Mouse (Mus musculus) left cerebral cortex, postnatal 25 days (tissue): ENCODE data around the gene Prmt8. TPM values are rescaled to one million over a fixed set of nuclear protein-coding genes. Genes with fewer than 3 reads are reported as not detected.
A peak's percentile ranks its signal among the peaks of the same experiment; 100 is the strongest.

ENCODE experiments used
- DNase-seq, 2 experiments: peaks; one replicate each; pipeline ENCODE4 v3.0.0; 2022; ENCODE audit warnings: low spot score in 2 of 2, mixed read lengths in 1 of 2
- intact Hi-C: fragments of 180-260 bp; cut with DNase I; formaldehyde crosslinking; loops from one replicate; pipeline ENCODE4 v1.15.1; 2025
- microRNA-seq, 2 experiments: library from miRNA; unstranded; fragments of <30 nt; microRNA quantifications; one replicate each; pipeline ENCODE4 v1.2.0; 2022
- total RNA-seq, 2 experiments: library from RNA; stranded (reverse); gene quantifications; 2 replicates each; pipeline ENCODE4 v1.2.3; 2021

The Prmt8 gene
- total RNA-seq, 2 experiments from 2014 or later: 104 to 106 TPM

- intact Hi-C loops: no loop called here
- peak in 1 of 2 experiments; percentile 54 for DNase-seq
Observed at GRCm38 (mm10) chr6:127678320-127678719, 91.0 kb downstream of the Prmt8 start.

DNA sequence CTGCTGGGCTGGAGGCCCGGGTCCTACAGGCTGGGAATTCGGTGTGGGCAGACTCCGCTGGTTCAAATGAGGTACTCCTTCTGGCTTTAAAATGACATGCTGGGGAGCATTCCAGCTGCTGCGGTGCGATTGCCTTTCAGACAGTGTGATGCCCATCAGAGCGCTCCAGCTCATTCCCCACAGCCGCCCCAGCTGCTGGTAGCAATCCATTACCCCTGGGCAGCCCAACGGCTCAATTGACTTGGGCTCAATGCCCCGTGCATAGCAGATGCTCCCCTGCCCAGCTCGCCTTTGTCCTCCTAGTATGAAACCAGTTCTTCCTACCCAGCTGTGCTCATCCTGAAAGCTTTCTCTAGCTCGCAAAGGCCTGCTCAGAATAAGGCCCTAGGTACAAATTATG is 92.4 kb downstream of the Prmt8 start:
- intact Hi-C loops: no loop called here
- DNase-seq: no peak

DNA sequence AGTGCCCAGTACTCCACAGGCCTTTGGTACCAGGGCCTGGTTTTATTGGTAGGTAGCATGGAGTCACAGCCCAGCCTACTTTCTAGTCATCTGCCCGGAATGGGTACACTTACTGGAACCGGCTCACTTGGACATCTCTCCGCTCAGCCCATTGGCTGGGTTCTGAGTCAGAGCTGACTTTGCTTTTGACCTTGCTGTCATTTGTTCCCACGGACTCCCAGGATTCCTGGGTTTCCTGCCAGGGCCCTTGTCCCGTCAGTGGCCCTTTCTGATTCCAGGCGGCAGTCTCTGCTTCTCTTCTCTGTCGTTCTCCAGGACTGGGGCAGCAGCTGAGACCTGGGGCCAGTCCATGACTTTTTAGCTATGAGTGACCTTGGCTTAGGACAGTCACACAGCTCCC is 97.2 kb downstream of the Prmt8 start:
- intact Hi-C loops: no loop called here

DNA sequence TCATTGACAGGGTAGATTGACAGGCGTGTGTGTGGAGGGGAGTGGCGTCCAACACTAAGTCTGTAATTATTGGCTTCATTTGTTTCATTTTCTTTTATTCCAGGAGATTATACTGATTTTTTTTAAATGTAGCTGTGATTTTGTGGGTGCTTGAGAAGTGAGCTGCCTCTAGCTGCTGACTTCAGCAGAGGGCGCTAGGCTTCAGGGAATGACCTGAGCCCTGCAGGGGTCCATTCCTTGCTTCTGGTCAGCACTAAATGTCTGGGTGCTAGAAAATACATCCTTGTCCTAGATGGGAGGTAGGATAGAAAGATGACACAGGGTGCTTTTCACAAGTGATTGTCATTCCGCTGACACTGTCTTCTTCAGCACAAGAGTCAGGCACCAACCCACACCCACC is 99.2 kb downstream of the Prmt8 start:
- no peak for DNase-seq
- intact Hi-C loops: no loop called here

More for the DNA sequence above, 97.2 kb downstream of the Prmt8 start:
- no peak for DNase-seq

DNA sequence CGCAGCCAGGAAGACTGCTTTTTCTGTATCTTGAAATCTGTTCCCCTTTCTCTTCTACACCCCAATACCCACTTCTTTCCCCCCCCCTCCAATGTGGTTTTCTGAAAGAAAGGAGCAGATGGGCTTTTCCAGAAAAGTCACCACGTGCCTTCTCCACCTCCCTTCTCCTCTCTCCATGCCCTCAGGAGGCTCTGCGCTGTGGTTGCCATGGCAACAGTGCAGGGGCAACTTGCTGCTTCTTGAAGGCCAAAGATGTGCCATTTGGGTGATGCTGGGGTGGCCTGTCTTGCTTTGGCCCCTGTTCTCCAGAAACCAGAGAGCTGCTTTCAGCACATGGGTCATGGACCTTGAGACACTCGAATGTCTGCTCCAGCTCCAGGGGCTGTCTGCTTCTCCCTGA is 100.0 kb downstream of the Prmt8 start:
- intact Hi-C loops: no loop called here
- peak in 1 of 2 experiments; percentile 51 for DNase-seq

DNA sequence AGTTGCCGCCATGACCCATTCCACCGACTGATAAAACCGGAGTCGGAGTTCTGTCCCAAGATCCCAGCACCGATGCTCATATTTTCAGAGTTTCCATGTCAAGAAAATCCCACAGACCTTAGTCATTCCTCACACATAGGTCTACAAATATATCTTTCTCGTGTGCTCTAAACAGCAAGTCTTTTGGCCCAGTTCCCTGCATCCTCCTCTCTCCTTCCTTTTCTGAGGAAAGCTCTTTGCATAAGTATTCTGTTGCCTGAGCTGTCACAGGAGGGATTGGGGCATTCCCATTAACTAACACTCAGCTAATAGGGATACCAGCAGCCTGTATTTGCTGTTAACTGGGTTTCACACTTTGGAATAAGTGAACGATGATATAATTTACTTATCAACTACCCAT is 106.0 kb downstream of the Prmt8 start:
- intact Hi-C loops: loop anchor here (1.0 to 5.0 kb wide), 3 partner anchors 106 to 264 kb away; partner anchors contain the start of gene Prmt8
- peak; percentile 49 to 95 for DNase-seq

GRCm38 (mm10) chr6:127661717-127662292 is 107.5 kb downstream of the Prmt8 start:
- intact Hi-C loops: loop anchor here (5.0 kb wide), 2 partner anchors 180 to 265 kb away; no protein-coding TSS in a partner anchor
- DNase-seq: peak; percentile 50 to 88

- intact Hi-C loops: loop anchor here (5.0 kb wide), 2 partner anchors 182 to 267 kb away; no protein-coding TSS in a partner anchor
Observed at GRCm38 (mm10) chr6:127659966-127660365, 109.3 kb downstream of the Prmt8 start.

GRCm38 (mm10) chr6:127659472-127659871 is 109.8 kb downstream of the Prmt8 start:
- intact Hi-C loops: no loop called here
- no peak for DNase-seq

More at GRCm38 (mm10) chr6:127659966-127660365, 109.3 kb downstream of the Prmt8 start:
- DNase-seq: no peak

- DNase-seq: peak in 1 of 2 experiments; percentile 69
- intact Hi-C loops: no loop called here
Observed at GRCm38 (mm10) chr6:127657152-127657551, 112.1 kb downstream of the Prmt8 start.

GRCm38 (mm10) chr6:127655988-127656387 is 113.3 kb downstream of the Prmt8 start:
- intact Hi-C loops: no loop called here
- DNase-seq: no peak

GRCm38 (mm10) chr6:127641077-127641801 is 128.0 kb downstream of the Prmt8 start:
- DNase-seq: peak in 1 of 2 experiments; percentile 43
- intact Hi-C loops: no loop called here

Small RNA genes within 50 kb of the gene (microRNA-seq; reads per million reads assigned to microRNA genes)
- gene Mir7233: 0 reads per million in 2 experiments

Other genes with a start within 250 kb of the Prmt8 start
- 1 to 10 TPM; 1.8 to 2.8 TPM for gene Cracr2a, start 208.1 kb downstream of the Prmt8 start, total RNA-seq
- 1 to 10 TPM; 8.9 to 9.0 TPM for gene Tspan11, start 118.1 kb upstream of the Prmt8 start, total RNA-seq